Mouse (Mus musculus): ENCODE results near the gene Rpp14. TPM values are rescaled to one million over a fixed set of nuclear protein-coding genes. Genes with fewer than 3 reads are reported as not detected.

Rpp14 gene
- 42.8 and 46.7 TPM in 2 replicates for polyA plus RNA-seq (2015; fragmentation: Nextera tagmentation; extraction: Ambion mirVana)

GRCm38 (mm10) chr14:8080165-8080679 lies at the start of gene Rpp14:
TSS of gene Rpp14 (plus strand) at chr14:8080367.
- H3K4me2 ChIP-seq (ENCODE audit: low read length): peak within 1 kb of the TSS; percentile 80
- peak; percentile 97 for ATAC-seq
- peak within 1 kb of the TSS; percentile 95 for H3K27ac ChIP-seq (ENCODE audit: low read length)
- peaks cover 3% of the 10 kb centered on the region; the same call in 1 of the 2 replicates for H3K36me3 ChIP-seq (ENCODE audit: control insufficient read depth, insufficient read depth, low read length)
- no peaks in the 10 kb centered on the region for H3K9me3 ChIP-seq (replicated peaks; ENCODE audit: control insufficient read depth, low read length, poor library complexity, severe bottlenecking)
- H3K4me3 ChIP-seq (ENCODE audit: low read depth, low read length): peak within 1 kb of the TSS; percentile 71
- peaks cover 15% of the 10 kb centered on the region for H3K4me1 ChIP-seq (ENCODE audit: control insufficient read depth, insufficient read depth, low read length)
- no peaks in the 10 kb centered on the region for H3K27me3 ChIP-seq (ENCODE audit: control insufficient read depth, insufficient read depth, low read depth, low read length)
- under 1% methylated on average over 47 of the region's 47 CpGs for WGBS
- H3K9ac ChIP-seq (ENCODE audit: low read depth, low read length): peak within 1 kb of the TSS; percentile 76

- no peak overlapping the region for H3K4me2 ChIP-seq (ENCODE audit: low read length)
- WGBS: 50% methylated on average over 4 of the region's 4 CpGs
- no peak overlapping the region for H3K27ac ChIP-seq (ENCODE audit: low read length)
- H3K36me3 ChIP-seq (ENCODE audit: control insufficient read depth, insufficient read depth, low read length): no peaks in the 10 kb centered on the region
- H3K27me3 ChIP-seq (ENCODE audit: control insufficient read depth, insufficient read depth, low read depth, low read length): no peaks in the 10 kb centered on the region
- no peaks in the 10 kb centered on the region for H3K4me1 ChIP-seq (ENCODE audit: control insufficient read depth, insufficient read depth, low read length)
- ATAC-seq: no peak
- H3K9me3 ChIP-seq (replicated peaks; ENCODE audit: control insufficient read depth, low read length, poor library complexity, severe bottlenecking): no peaks in the 10 kb centered on the region
- H3K9ac ChIP-seq (ENCODE audit: low read depth, low read length): no peak overlapping the region
- no peak overlapping the region for H3K4me3 ChIP-seq (ENCODE audit: low read depth, low read length)
Observed at GRCm38 (mm10) chr14:8030535-8030934, 49.6 kb upstream of the Rpp14 start.

GRCm38 (mm10) chr14:8032087-8032944 lies 47.9 kb upstream of the Rpp14 start:
- WGBS: 44% methylated on average over 13 of the region's 13 CpGs
- ATAC-seq: no peak

GRCm38 (mm10) chr14:8034561-8034960 lies 45.6 kb upstream of the Rpp14 start:
- no peaks in the 10 kb centered on the region for H3K4me1 ChIP-seq (ENCODE audit: control insufficient read depth, insufficient read depth, low read length)
- no peak overlapping the region for H3K4me2 ChIP-seq (ENCODE audit: low read length)
- no peak for ATAC-seq
- H3K9me3 ChIP-seq (replicated peaks; ENCODE audit: control insufficient read depth, low read length, poor library complexity, severe bottlenecking): no peaks in the 10 kb centered on the region
- H3K27me3 ChIP-seq (ENCODE audit: control insufficient read depth, insufficient read depth, low read depth, low read length): no peaks in the 10 kb centered on the region
- 64% methylated on average over 5 of the region's 5 CpGs for WGBS
- H3K4me3 ChIP-seq (ENCODE audit: low read depth, low read length): no peak overlapping the region
- H3K9ac ChIP-seq (ENCODE audit: low read depth, low read length): no peak overlapping the region
- no peaks in the 10 kb centered on the region for H3K36me3 ChIP-seq (ENCODE audit: control insufficient read depth, insufficient read depth, low read length)
- H3K27ac ChIP-seq (ENCODE audit: low read length): no peak overlapping the region

More at GRCm38 (mm10) chr14:8032087-8032944, 47.9 kb upstream of the Rpp14 start:
- H3K4me2 ChIP-seq (ENCODE audit: low read length): no peak overlapping the region
- H3K27ac ChIP-seq (ENCODE audit: low read length): no peak overlapping the region
- no peaks in the 10 kb centered on the region for H3K4me1 ChIP-seq (ENCODE audit: control insufficient read depth, insufficient read depth, low read length)
- no peaks in the 10 kb centered on the region for H3K9me3 ChIP-seq (replicated peaks; ENCODE audit: control insufficient read depth, low read length, poor library complexity, severe bottlenecking)
- H3K9ac ChIP-seq (ENCODE audit: low read depth, low read length): no peak overlapping the region
- H3K27me3 ChIP-seq (ENCODE audit: control insufficient read depth, insufficient read depth, low read depth, low read length): no peaks in the 10 kb centered on the region
- H3K4me3 ChIP-seq (ENCODE audit: low read depth, low read length): no peak overlapping the region
- H3K36me3 ChIP-seq (ENCODE audit: control insufficient read depth, insufficient read depth, low read length): no peaks in the 10 kb centered on the region

- 91% methylated on average over 6 of the region's 6 CpGs for WGBS
- no peaks in the 10 kb centered on the region for H3K4me1 ChIP-seq (ENCODE audit: control insufficient read depth, insufficient read depth, low read length)
- no peaks in the 10 kb centered on the region for H3K27me3 ChIP-seq (ENCODE audit: control insufficient read depth, insufficient read depth, low read depth, low read length)
- ATAC-seq: no peak
- no peak overlapping the region for H3K27ac ChIP-seq (ENCODE audit: low read length)
- H3K4me3 ChIP-seq (ENCODE audit: low read depth, low read length): no peak overlapping the region
- H3K36me3 ChIP-seq (ENCODE audit: control insufficient read depth, insufficient read depth, low read length): no peaks in the 10 kb centered on the region
- H3K9ac ChIP-seq (ENCODE audit: low read depth, low read length): no peak overlapping the region
- no peak overlapping the region for H3K4me2 ChIP-seq (ENCODE audit: low read length)
- no peaks in the 10 kb centered on the region for H3K9me3 ChIP-seq (replicated peaks; ENCODE audit: control insufficient read depth, low read length, poor library complexity, severe bottlenecking)
Observed at GRCm38 (mm10) chr14:8035951-8036350, 44.2 kb upstream of the Rpp14 start.

GRCm38 (mm10) chr14:8036406-8036805 lies 43.8 kb upstream of the Rpp14 start:
- WGBS: 62% methylated on average over 5 of the region's 5 CpGs
- Histone ChIP-seq H3K36me3 (ENCODE audit: control insufficient read depth, insufficient read depth, low read length) (no peaks in the 10 kb centered on the region), H3K27ac (ENCODE audit: low read length) (no peak overlapping the region), H3K4me3 (ENCODE audit: low read depth, low read length) (no peak overlapping the region), H3K27me3 (ENCODE audit: control insufficient read depth, insufficient read depth, low read depth, low read length) (no peaks in the 10 kb centered on the region), H3K9me3 (replicated peaks; ENCODE audit: control insufficient read depth, low read length, poor library complexity, severe bottlenecking) (no peaks in the 10 kb centered on the region), H3K4me2 (ENCODE audit: low read length) (no peak overlapping the region), H3K9ac (ENCODE audit: low read depth, low read length) (no peak overlapping the region), H3K4me1 (ENCODE audit: control insufficient read depth, insufficient read depth, low read length) (no peaks in the 10 kb centered on the region)
- ATAC-seq: no peak

- peaks cover 3% of the 10 kb centered on the region; the same call in 1 of the 2 replicates for H3K36me3 ChIP-seq (ENCODE audit: control insufficient read depth, insufficient read depth, low read length)
- H3K4me1 ChIP-seq (ENCODE audit: control insufficient read depth, insufficient read depth, low read length): no peaks in the 10 kb centered on the region
- no peaks in the 10 kb centered on the region for H3K27me3 ChIP-seq (ENCODE audit: control insufficient read depth, insufficient read depth, low read depth, low read length)
- 76% methylated on average over 5 of the region's 5 CpGs for WGBS
- H3K9ac ChIP-seq (ENCODE audit: low read depth, low read length): no peak overlapping the region
- H3K4me2 ChIP-seq (ENCODE audit: low read length): no peak overlapping the region
- no peak for ATAC-seq
- no peaks in the 10 kb centered on the region for H3K9me3 ChIP-seq (replicated peaks; ENCODE audit: control insufficient read depth, low read length, poor library complexity, severe bottlenecking)
- H3K4me3 ChIP-seq (ENCODE audit: low read depth, low read length): no peak overlapping the region
- H3K27ac ChIP-seq (ENCODE audit: low read length): no peak overlapping the region
Observed at GRCm38 (mm10) chr14:8038150-8038549, 42.0 kb upstream of the Rpp14 start.

GRCm38 (mm10) chr14:8038791-8039448 lies 41.2 kb upstream of the Rpp14 start:
- Histone ChIP-seq H3K36me3 (ENCODE audit: control insufficient read depth, insufficient read depth, low read length) (peaks cover 7% of the 10 kb centered on the region; the same call in 1 of the 2 replicates), H3K27me3 (ENCODE audit: control insufficient read depth, insufficient read depth, low read depth, low read length) (no peaks in the 10 kb centered on the region), H3K9me3 (replicated peaks; ENCODE audit: control insufficient read depth, low read length, poor library complexity, severe bottlenecking) (no peaks in the 10 kb centered on the region), H3K27ac (ENCODE audit: low read length) (no peak overlapping the region), H3K4me3 (ENCODE audit: low read depth, low read length) (no peak overlapping the region), H3K9ac (ENCODE audit: low read depth, low read length) (no peak overlapping the region), H3K4me2 (ENCODE audit: low read length) (no peak overlapping the region), H3K4me1 (ENCODE audit: control insufficient read depth, insufficient read depth, low read length) (no peaks in the 10 kb centered on the region)
- WGBS: 74% methylated on average over 7 of the region's 7 CpGs
- no peak for ATAC-seq

GRCm38 (mm10) chr14:8040179-8040578 lies 40.0 kb upstream of the Rpp14 start:
- H3K4me3 ChIP-seq (ENCODE audit: low read depth, low read length): no peak overlapping the region
- no peak overlapping the region for H3K9ac ChIP-seq (ENCODE audit: low read depth, low read length)
- ATAC-seq: no peak
- WGBS: 85% methylated on average over 3 of the region's 3 CpGs
- no peaks in the 10 kb centered on the region for H3K4me1 ChIP-seq (ENCODE audit: control insufficient read depth, insufficient read depth, low read length)
- H3K4me2 ChIP-seq (ENCODE audit: low read length): no peak overlapping the region
- H3K36me3 ChIP-seq (ENCODE audit: control insufficient read depth, insufficient read depth, low read length): peaks cover 7% of the 10 kb centered on the region; the same call in 1 of the 2 replicates
- no peaks in the 10 kb centered on the region for H3K9me3 ChIP-seq (replicated peaks; ENCODE audit: control insufficient read depth, low read length, poor library complexity, severe bottlenecking)
- H3K27me3 ChIP-seq (ENCODE audit: control insufficient read depth, insufficient read depth, low read depth, low read length): no peaks in the 10 kb centered on the region
- no peak overlapping the region for H3K27ac ChIP-seq (ENCODE audit: low read length)
